Mouse (Mus musculus) brown adipose tissue, adult 24 weeks (tissue): Measurements from ENCODE around the gene Aipl1. TPM values are rescaled to one million over a fixed set of nuclear protein-coding genes. Genes with fewer than 3 reads are reported as not detected.

Experiments
- H3K27ac ChIP-seq: fragments of 200-500 bp; replicated peaks from 2 replicates; pipeline ENCODE4 v1.5.1; 2012; ENCODE audit warnings: low read depth, mild to moderate bottlenecking, low read length
- H3K4me1 ChIP-seq: fragments of 200-500 bp; 2 replicates; pipeline ENCODE4 v1.6.1; 2012; ENCODE audit warnings: low read length, mixed read lengths; ENCODE audit not compliant: control insufficient read depth, insufficient read depth, insufficient read length
- H3K4me3 ChIP-seq: fragments of 200-500 bp; 2 replicates; pipeline ENCODE4 v1.5.1; 2012; ENCODE audit warnings: low read depth, mild to moderate bottlenecking, low read length, moderate library complexity; ENCODE audit not compliant: insufficient read depth
- polyA plus RNA-seq: library from polyadenylated mRNA; stranded (reverse); fragments of >200 nt; gene quantifications from 2 replicates; pipeline ENCODE4 v1.2.4, GENCODE M21; 2012; ENCODE audit not compliant: missing spikeins, insufficient read depth, insufficient read length

The Aipl1 gene
- not detected in 2 replicates for polyA plus RNA-seq

GRCm38 (mm10) chr11:72037409-72037808, at the start of gene Aipl1:
Aipl1 (minus strand) TSS chr11:72037509.
- Histone ChIP-seq H3K27ac (no peak within 1 kb of the TSS), H3K4me3 (no peak within 1 kb of the TSS), H3K4me1 (peaks cover 3% of the 10 kb centered on the region; the same call in 1 of the 2 replicates)

GRCm38 (mm10) chr11:72086251-72087046, 49.1 kb upstream of the Aipl1 start:
- Histone ChIP-seq H3K4me3 (no peak overlapping the region), H3K4me1 (no peaks in the 10 kb centered on the region; the same call in 1 of the 2 replicates), H3K27ac (no peak overlapping the region)

GRCm38 (mm10) chr11:72084337-72084736, 47.0 kb upstream of the Aipl1 start:
- H3K4me1 ChIP-seq: no peaks in the 10 kb centered on the region; the same call in 1 of the 2 replicates
- H3K27ac ChIP-seq: no peak overlapping the region
- no peak overlapping the region for H3K4me3 ChIP-seq

GRCm38 (mm10) chr11:72082601-72083000, 45.3 kb upstream of the Aipl1 start:
- H3K4me3 ChIP-seq: no peak overlapping the region
- H3K4me1 ChIP-seq: no peaks in the 10 kb centered on the region; the same call in 1 of the 2 replicates
- H3K27ac ChIP-seq: no peak overlapping the region

- Histone ChIP-seq H3K4me1 (no peaks in the 10 kb centered on the region), H3K27ac (no peak overlapping the region), H3K4me3 (no peak overlapping the region)
Measured at GRCm38 (mm10) chr11:72080461-72080860, 43.2 kb upstream of the Aipl1 start.

GRCm38 (mm10) chr11:72078647-72079046, 41.3 kb upstream of the Aipl1 start:
- no peak overlapping the region for H3K27ac ChIP-seq
- no peaks in the 10 kb centered on the region for H3K4me1 ChIP-seq
- no peak overlapping the region for H3K4me3 ChIP-seq

- Histone ChIP-seq H3K4me3 (no peak overlapping the region), H3K4me1 (no peaks in the 10 kb centered on the region), H3K27ac (no peak overlapping the region)
Measured at GRCm38 (mm10) chr11:72078056-72078455, 40.7 kb upstream of the Aipl1 start.

GRCm38 (mm10) chr11:72074230-72074629, 36.9 kb upstream of the Aipl1 start:
- no peak overlapping the region for H3K4me3 ChIP-seq
- no peaks in the 10 kb centered on the region for H3K4me1 ChIP-seq
- H3K27ac ChIP-seq: no peak overlapping the region

- Histone ChIP-seq H3K27ac (no peak overlapping the region), H3K4me1 (no peaks in the 10 kb centered on the region), H3K4me3 (no peak overlapping the region)
Measured at GRCm38 (mm10) chr11:72072331-72072905, 35.1 kb upstream of the Aipl1 start.

GRCm38 (mm10) chr11:72070733-72071132, 33.4 kb upstream of the Aipl1 start:
- no peak overlapping the region for H3K27ac ChIP-seq
- H3K4me3 ChIP-seq: no peak overlapping the region
- H3K4me1 ChIP-seq: no peaks in the 10 kb centered on the region

GRCm38 (mm10) chr11:72068026-72068425, 30.7 kb upstream of the Aipl1 start:
- no peak overlapping the region for H3K4me3 ChIP-seq
- H3K27ac ChIP-seq: no peak overlapping the region
- H3K4me1 ChIP-seq: no peaks in the 10 kb centered on the region

GRCm38 (mm10) chr11:72067326-72067725, 30.0 kb upstream of the Aipl1 start:
- H3K4me1 ChIP-seq: no peaks in the 10 kb centered on the region
- no peak overlapping the region for H3K4me3 ChIP-seq
- H3K27ac ChIP-seq: no peak overlapping the region

GRCm38 (mm10) chr11:72066330-72066729, 29.0 kb upstream of the Aipl1 start:
- Histone ChIP-seq H3K4me3 (no peak overlapping the region), H3K27ac (no peak overlapping the region), H3K4me1 (no peaks in the 10 kb centered on the region)

GRCm38 (mm10) chr11:72065103-72065502, 27.8 kb upstream of the Aipl1 start:
- Histone ChIP-seq H3K4me3 (no peak overlapping the region), H3K4me1 (no peaks in the 10 kb centered on the region), H3K27ac (no peak overlapping the region)

- H3K4me1 ChIP-seq: no peaks in the 10 kb centered on the region
- H3K27ac ChIP-seq: no peak overlapping the region
- H3K4me3 ChIP-seq: no peak overlapping the region
Measured at GRCm38 (mm10) chr11:72064414-72064813, 27.1 kb upstream of the Aipl1 start.
